Mouse (Mus musculus) MEL (cell line): ENCODE measurements around the gene Ube2g2. TPM values are rescaled to one million over a fixed set of nuclear protein-coding genes. Genes with fewer than 3 reads are reported as not detected.

Source experiments
- DNase-seq: peaks from one replicate; pipeline ENCODE4 v3.0.0; 2011; ENCODE audit warnings: low read depth, low spot score
- H3K27ac ChIP-seq: 2 replicates; pipeline ENCODE4 v1.5.1; 2012; ENCODE audit warnings: low read depth, mild to moderate bottlenecking, control low read depth, low read length, moderate library complexity; ENCODE audit not compliant: control insufficient read depth
- H3K27me3 ChIP-seq, 2 experiments: fragments of 150-350 bp in 1 of 2; sonication (generic) in 1 of 2; 2 replicates each; pipeline ENCODE4 v1.6.1; 2012; ENCODE audit warnings: low read length in 2 of 2, mild to moderate bottlenecking in 2 of 2, improper control_type of control experiment in 1 of 2, moderate library complexity in 1 of 2; ENCODE audit not compliant: insufficient read depth in 2 of 2, control insufficient read depth in 1 of 2
- H3K36me3 ChIP-seq, 2 experiments: 2 replicates each; pipeline ENCODE4 v1.6.1; 2012 to 2014; ENCODE audit warnings: low read length in 2 of 2, improper control_type of control experiment in 1 of 2, inconsistent platforms in 1 of 2, mild to moderate bottlenecking in 1 of 2; ENCODE audit not compliant: insufficient read depth in 2 of 2, control insufficient read depth in 1 of 2
- H3K4me1 ChIP-seq, 2 experiments: fragments of 150-350 bp in 1 of 2; sonication (generic) in 1 of 2; 2 replicates each; pipeline ENCODE4 v1.6.1; 2012; ENCODE audit warnings: low read length in 2 of 2, improper control_type of control experiment in 1 of 2, mild to moderate bottlenecking in 1 of 2; ENCODE audit not compliant: insufficient read depth in 2 of 2, control insufficient read depth in 1 of 2
- H3K4me3 ChIP-seq, 2 experiments: fragments of 150-350 bp in 1 of 2; sonication (generic) in 1 of 2; 2 replicates each; pipeline ENCODE4 v1.5.1; 2012; ENCODE audit warnings: low read depth in 2 of 2, low read length in 2 of 2, mild to moderate bottlenecking in 2 of 2, moderate library complexity in 2 of 2, control low read depth in 1 of 2, improper control_type of control experiment in 1 of 2; ENCODE audit not compliant: control insufficient read depth in 1 of 2, insufficient read depth in 1 of 2
- H3K79me2 ChIP-seq: 2 replicates; pipeline ENCODE4 v1.6.1; 2012; ENCODE audit warnings: mild to moderate bottlenecking, low read length, moderate library complexity; ENCODE audit not compliant: control insufficient read depth, poor library complexity, insufficient read depth
- H3K9ac ChIP-seq: 2 replicates; pipeline ENCODE4 v1.6.1; 2012; ENCODE audit warnings: low read depth, mild to moderate bottlenecking, control low read depth, low read length, moderate library complexity; ENCODE audit not compliant: control insufficient read depth, poor library complexity, severe bottlenecking
- H3K9me3 ChIP-seq: fragments of 150-350 bp; sonication (generic); replicated peaks from 2 replicates; pipeline ENCODE4 v1.6.1; 2012; ENCODE audit warnings: mild to moderate bottlenecking, low read length, improper control_type of control experiment, moderate library complexity; ENCODE audit not compliant: insufficient read depth
- CHD1 ChIP-seq: IDR thresholded peaks from 2 replicates; pipeline ENCODE4 v1.6.1; 2012; ENCODE audit warnings: low read depth, mild to moderate bottlenecking, inconsistent platforms, low read length, improper control_type of control experiment
- CTCF ChIP-seq, 3 experiments: IDR thresholded peaks in 2 of 3; conservative IDR thresholded peaks in 1 of 3; 2 replicates each; pipeline ENCODE4 v1.5.1; 2011 to 2012; ENCODE audit warnings: low read length in 3 of 3, low read depth in 2 of 3, mild to moderate bottlenecking in 2 of 3, improper control_type of control experiment in 1 of 3, inconsistent platforms in 1 of 3, mixed read lengths in 1 of 3, moderate library complexity in 1 of 3; ENCODE audit not compliant: control insufficient read depth in 1 of 3, insufficient read depth in 1 of 3, poor library complexity in 1 of 3, severe bottlenecking in 1 of 3
- E2F4 ChIP-seq: IDR thresholded peaks from 2 replicates; pipeline ENCODE4 v1.6.1; 2011; ENCODE audit warnings: low read depth, low read length, improper control_type of control experiment, borderline replicate concordance
- EP300 ChIP-seq, 2 experiments: IDR thresholded peaks; 2 replicates each; pipeline ENCODE4 v1.6.1; 2011; ENCODE audit warnings: improper control_type of control experiment in 2 of 2, low read length in 2 of 2, low read depth in 1 of 2, mild to moderate bottlenecking in 1 of 2
- ETS1 ChIP-seq: IDR thresholded peaks from 2 replicates; pipeline ENCODE4 v1.6.1; 2012; ENCODE audit warnings: low read depth, mild to moderate bottlenecking, inconsistent platforms, low read length, improper control_type of control experiment, moderate library complexity
- GATA1 ChIP-seq: IDR thresholded peaks from 2 replicates; pipeline ENCODE4 v1.6.1; 2011; ENCODE audit warnings: low read depth, low read length, improper control_type of control experiment
- HCFC1 ChIP-seq: IDR thresholded peaks from 2 replicates; pipeline ENCODE4 v1.6.1; 2012; ENCODE audit warnings: low read depth, mild to moderate bottlenecking, inconsistent platforms, low read length, improper control_type of control experiment, moderate library complexity
- MAX ChIP-seq: IDR thresholded peaks from 2 replicates; pipeline ENCODE4 v1.6.1; 2011; ENCODE audit warnings: low read length, improper control_type of control experiment
- MEF2A ChIP-seq: IDR thresholded peaks from 2 replicates; pipeline ENCODE4 v1.6.1; 2014; ENCODE audit warnings: low read depth, mild to moderate bottlenecking, inconsistent platforms, low read length, improper control_type of control experiment; ENCODE audit not compliant: poor library complexity, insufficient replicate concordance, severe bottlenecking; ENCODE audit errors: extremely low read depth
- MYB ChIP-seq: IDR thresholded peaks from 2 replicates; pipeline ENCODE4 v1.6.1; 2011; ENCODE audit warnings: mild to moderate bottlenecking, low read depth, low read length, improper control_type of control experiment
- NELFE ChIP-seq: IDR thresholded peaks from 2 replicates; pipeline ENCODE4 v1.6.1; 2011; ENCODE audit warnings: low read depth, low read length, improper control_type of control experiment
- NRF1 ChIP-seq: IDR thresholded peaks from 2 replicates; pipeline ENCODE4 v1.6.1; 2014; ENCODE audit warnings: low read depth, mild to moderate bottlenecking, inconsistent platforms, low read length, improper control_type of control experiment, moderate library complexity; ENCODE audit not compliant: poor library complexity, insufficient read depth, severe bottlenecking
- TAL1 ChIP-seq: IDR thresholded peaks from 2 replicates; pipeline ENCODE4 v1.6.1; 2012; ENCODE audit warnings: mild to moderate bottlenecking, inconsistent platforms, low read length, moderate library complexity, mixed read lengths
- TBP ChIP-seq: IDR thresholded peaks from 2 replicates; pipeline ENCODE4 v1.8.0; 2011; ENCODE audit warnings: low read depth, low read length, improper control_type of control experiment
- UBTF ChIP-seq: IDR thresholded peaks from 2 replicates; pipeline ENCODE4 v1.6.1; 2012; ENCODE audit warnings: low read depth, mild to moderate bottlenecking, inconsistent platforms, low read length, improper control_type of control experiment, moderate library complexity, borderline replicate concordance; ENCODE audit not compliant: insufficient read depth
- USF1 ChIP-seq: IDR thresholded peaks from 2 replicates; pipeline ENCODE4 v1.6.1; 2014; ENCODE audit warnings: low read depth, mild to moderate bottlenecking, inconsistent platforms, low read length, improper control_type of control experiment, moderate library complexity
- ZC3H11A ChIP-seq: IDR thresholded peaks from 2 replicates; pipeline ENCODE4 v1.6.1; 2012; ENCODE audit warnings: low read depth, mild to moderate bottlenecking, inconsistent platforms, low read length, improper control_type of control experiment
- ZKSCAN1 ChIP-seq: IDR thresholded peaks from 2 replicates; pipeline ENCODE4 v1.6.1; 2012; ENCODE audit warnings: low read depth, mild to moderate bottlenecking, inconsistent platforms, low read length, improper control_type of control experiment, moderate library complexity
- ZNF384 ChIP-seq: IDR thresholded peaks from 2 replicates; pipeline ENCODE4 v1.6.1; 2012; ENCODE audit warnings: low read depth, mild to moderate bottlenecking, inconsistent platforms, low read length, improper control_type of control experiment
- polyA plus RNA-seq, 2 experiments: library from polyadenylated mRNA; stranded (reverse) in 1 of 2; unstranded in 1 of 2; fragments of >175 nt in 1 of 2; fragments of >200 nt in 1 of 2; gene quantifications; 2 replicates each; pipeline versions ENCODE4 v1.2.1 to v1.2.4; 2012; ENCODE audit warnings: low replicate concordance in 2 of 2, low read depth in 1 of 2; ENCODE audit not compliant: insufficient read length in 2 of 2, insufficient read depth in 1 of 2, missing spikeins in 1 of 2
- total RNA-seq: library from RNA; depleted of rRNA; stranded (reverse); fragments of 300-350 nt; gene quantifications from 2 replicates; pipeline ENCODE4 v1.2.3, GENCODE M21; 2012

Gene Ube2g2
- total and polyA plus RNA-seq, 3 experiments, result 62.4 to 112 TPM; not detected in 1

DNA sequence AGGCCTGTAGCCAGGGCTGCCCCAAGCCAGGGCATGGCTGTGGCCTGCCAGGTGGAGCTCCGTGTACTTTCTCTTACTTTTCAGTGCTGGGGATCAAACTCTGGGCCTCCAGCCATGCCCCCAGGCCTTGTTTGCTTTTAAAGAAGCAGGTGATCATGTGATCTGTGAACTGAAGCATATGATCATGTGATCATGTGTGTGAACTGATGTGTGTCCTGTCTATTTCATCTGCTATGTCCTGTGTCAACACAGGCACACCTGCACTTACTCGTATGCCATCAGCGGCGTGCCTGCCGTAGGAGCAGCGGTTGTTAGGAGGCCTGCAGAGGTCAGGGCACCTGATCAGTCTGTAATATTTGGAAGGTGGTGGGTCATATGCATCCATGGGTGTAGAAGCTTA lies 11.9 kb downstream of the Ube2g2 start:
- Histone ChIP-seq H3K9me3 (no peaks in the 10 kb centered on the region), H3K27me3 (no peaks in the 10 kb centered on the region), H3K79me2 (peaks cover 13% of the 10 kb centered on the region), H3K36me3 (peaks cover 0 to 18% of the 10 kb centered on the region in 2 experiments; a peak in 2 of 4 replicates), H3K4me3 (no peak overlapping the region), H3K9ac (no peak overlapping the region), H3K4me1 (no peaks in the 10 kb centered on the region), H3K27ac (no peak overlapping the region)
- DNase-seq, result no peak
- no peak for TF ChIP-seq ZC3H11A
- TF ChIP-seq MEF2A, result no peak
- no peak for TF ChIP-seq GATA1
- TF ChIP-seq MAX, result no peak
- TF ChIP-seq USF1, result peak; percentile 49; the same call in 1 of the 2 replicates
- TF ChIP-seq HCFC1, result no peak
- no peak for TF ChIP-seq ZKSCAN1

DNA sequence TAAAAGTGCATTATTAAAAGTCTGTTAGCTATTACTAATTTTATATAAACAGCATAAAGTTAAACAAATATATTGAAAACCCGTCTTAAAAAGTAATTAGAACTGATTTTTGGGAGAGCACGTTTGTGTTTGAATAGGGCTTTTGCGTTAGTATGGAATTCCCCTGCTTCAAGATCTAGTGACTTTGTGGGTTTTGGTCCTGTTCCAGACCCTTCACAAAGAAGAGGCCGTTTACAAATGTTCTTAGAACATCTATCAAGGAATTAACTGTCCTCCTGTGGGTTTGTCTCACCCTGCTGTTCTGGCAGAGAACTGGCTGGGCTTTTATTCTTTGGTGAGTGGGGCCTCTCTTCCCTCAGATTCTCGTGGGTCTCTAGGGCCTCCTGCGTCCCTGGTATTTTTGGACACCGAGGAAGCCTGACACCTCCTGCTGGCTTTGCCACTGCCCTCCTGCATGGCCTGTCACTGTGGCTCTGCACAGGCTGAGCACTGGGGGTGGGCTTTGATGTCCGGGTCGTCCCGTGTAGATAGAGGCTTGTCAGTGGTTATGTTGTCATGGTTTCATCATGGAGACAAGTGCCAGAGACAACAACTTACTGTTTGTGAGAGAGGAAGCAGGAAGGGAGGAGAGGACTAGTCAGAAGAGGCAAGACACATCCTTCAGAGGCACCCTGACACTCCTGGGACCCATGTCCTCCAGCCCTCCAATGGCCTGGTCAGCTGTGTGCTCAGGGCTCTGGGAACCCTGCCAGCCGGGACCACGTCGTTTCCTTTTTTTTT lies 12.6 kb downstream of the Ube2g2 start:
- Histone ChIP-seq H3K4me1 (no peaks in the 10 kb centered on the region), H3K4me3 (no peak overlapping the region), H3K27me3 (no peaks in the 10 kb centered on the region), H3K9ac (no peak overlapping the region), H3K9me3 (no peaks in the 10 kb centered on the region), H3K27ac (no peak overlapping the region), H3K79me2 (peaks cover 7% of the 10 kb centered on the region; the same call in 1 of the 2 replicates), H3K36me3 (peaks cover 0 to 20% of the 10 kb centered on the region in 2 experiments; a peak in 2 of 4 replicates)
- DNase-seq, result no peak
- TF ChIP-seq CTCF (IDR thresholded peaks at IDR 0.05 in 2 of 3, conservative IDR thresholded peaks at IDR 0.05 in 1 of 3; ENCODE audit: control insufficient read depth in 1 of 3, insufficient read depth in 1 of 3, low read depth in 2 of 3, low read length in 3 of 3, poor library complexity in 1 of 3, severe bottlenecking in 1 of 3) (no peak), GATA1 (no peak), UBTF (no peak), ZNF384 (no peak), E2F4 (no peak), ETS1 (no peak), MYB (no peak), TBP (no peak), NRF1 (no peak), NELFE (no peak), EP300 (IDR thresholded peaks at IDR 0.05; ENCODE audit: low read depth in 1 of 2, low read length in 2 of 2) (no peak), MAX (no peak), TAL1 (no peak), MEF2A (no peak), CHD1 (no peak)
